Mouse (Mus musculus) frontal cortex, adult 2 months (tissue): Measurements from ENCODE around the gene Grid1. TPM values are rescaled to one million over a fixed set of nuclear protein-coding genes. Genes with fewer than 3 reads are reported as not detected.

ENCODE experiments used
- DNase-seq, 2 experiments: peaks; one replicate each; pipeline ENCODE4 v3.0.0; 2022; ENCODE audit warnings: low spot score in 1 of 2; ENCODE audit errors: extremely low spot score in 1 of 2
- polyA plus RNA-seq: library from polyadenylated mRNA; depleted of rRNA; stranded (reverse); fragments of >200 nt; gene quantifications from 2 replicates; pipeline ENCODE4 v1.2.3, GENCODE M21; 2012

Gene Grid1
- polyA plus RNA-seq, 1 experiment = 19.4 TPM

DNA sequence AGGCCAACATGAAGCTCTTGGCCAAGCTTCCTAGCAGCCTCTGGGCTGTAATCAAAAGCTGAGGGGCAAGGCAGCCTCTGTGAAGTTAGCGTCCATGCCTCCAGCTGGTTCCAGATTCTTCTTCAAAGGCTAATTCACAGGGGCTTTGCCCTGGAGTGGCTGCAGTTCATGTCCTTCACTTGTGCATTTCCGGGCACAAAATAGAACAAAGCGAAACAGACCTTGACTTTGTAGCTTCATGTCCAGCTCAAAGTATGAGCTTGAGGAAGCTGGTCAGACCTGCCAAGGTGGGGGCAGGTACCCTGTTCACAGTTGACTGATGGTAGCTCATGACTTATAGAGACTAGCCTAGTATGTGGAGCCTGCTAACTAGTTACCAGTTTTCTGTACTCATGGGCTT is 356.1 kb downstream of the Grid1 start:
- DNase-seq = no peak

DNA sequence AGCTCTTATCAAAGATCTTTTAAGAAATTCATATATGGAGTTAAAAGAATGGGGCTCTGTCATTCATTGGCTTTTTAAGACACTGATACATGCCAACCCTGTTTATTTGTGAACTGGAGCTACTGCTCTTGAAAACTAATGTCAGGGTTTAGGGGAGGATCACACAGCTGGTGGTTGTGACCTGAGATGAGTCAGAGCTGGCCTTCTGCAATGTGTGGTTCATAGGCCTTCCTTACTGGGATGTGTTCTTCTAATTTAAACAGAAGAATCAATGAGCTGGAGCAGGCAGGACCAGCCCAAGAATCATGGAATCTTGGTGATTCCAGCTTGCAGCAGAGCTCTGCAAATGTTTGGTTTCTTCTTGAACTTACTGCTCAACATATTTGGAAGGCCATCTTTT is 359.2 kb downstream of the Grid1 start:
- no peak for DNase-seq

DNA sequence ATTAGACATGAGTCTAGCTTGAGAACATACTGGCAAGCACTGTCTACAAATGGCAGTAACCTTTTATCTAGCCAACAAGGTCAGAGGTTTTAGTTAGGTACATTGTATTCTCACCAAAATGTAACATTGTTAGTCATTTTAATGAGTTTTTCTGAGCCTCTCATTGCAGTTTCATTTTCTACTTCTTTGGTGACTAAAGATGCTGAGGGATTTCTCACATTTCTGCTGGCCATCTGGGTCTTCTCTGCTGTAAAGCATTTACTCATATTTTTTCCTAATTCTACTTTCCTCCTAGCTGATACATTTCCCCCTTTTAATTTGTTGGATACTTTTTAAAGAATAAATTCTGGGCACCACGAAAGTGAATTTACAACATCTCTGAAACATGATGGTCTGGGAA is 365.5 kb downstream of the Grid1 start:
- peak in 1 of 2 experiments; percentile 44 for DNase-seq

DNA sequence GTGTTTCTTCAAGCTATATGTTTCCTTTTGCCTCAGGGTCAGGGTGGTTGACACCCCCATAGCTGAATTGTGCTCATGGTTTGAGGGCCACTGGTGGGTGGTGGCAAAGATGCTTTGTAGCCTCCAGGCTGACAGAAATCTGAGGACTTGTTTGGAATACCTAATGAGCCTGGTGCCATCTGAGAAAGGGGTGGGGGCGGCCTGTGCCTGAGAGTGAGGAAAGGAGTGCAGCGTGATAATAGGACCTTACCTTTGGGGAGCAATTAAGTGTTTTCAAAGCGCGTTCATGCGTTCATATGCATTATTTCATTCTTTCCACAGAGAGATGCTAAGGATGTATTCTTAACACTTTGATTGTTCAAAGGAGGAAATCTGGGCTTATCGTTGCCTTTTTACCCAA is 372.3 kb downstream of the Grid1 start:
- no peak for DNase-seq

DNA sequence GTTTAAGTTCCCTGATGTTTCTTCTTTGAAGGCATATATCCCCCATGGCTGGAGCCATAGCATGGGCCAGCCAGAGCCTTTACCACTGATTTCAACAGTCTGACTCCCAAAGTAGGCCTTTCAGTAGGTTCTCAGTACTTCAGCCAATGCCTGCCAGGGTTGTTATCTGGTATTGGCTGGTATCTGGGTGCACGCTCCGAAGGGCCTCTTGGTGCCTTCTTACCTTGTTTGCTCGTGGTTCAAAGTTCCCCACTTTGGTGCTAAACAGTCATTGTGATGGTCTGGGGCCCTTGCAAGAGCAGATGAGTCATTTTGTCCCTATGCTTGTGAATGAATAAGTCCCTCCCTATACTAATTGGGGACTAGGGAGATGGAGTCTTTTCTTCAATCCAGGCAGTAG is 377.5 kb downstream of the Grid1 start:
- DNase-seq = no peak

DNA sequence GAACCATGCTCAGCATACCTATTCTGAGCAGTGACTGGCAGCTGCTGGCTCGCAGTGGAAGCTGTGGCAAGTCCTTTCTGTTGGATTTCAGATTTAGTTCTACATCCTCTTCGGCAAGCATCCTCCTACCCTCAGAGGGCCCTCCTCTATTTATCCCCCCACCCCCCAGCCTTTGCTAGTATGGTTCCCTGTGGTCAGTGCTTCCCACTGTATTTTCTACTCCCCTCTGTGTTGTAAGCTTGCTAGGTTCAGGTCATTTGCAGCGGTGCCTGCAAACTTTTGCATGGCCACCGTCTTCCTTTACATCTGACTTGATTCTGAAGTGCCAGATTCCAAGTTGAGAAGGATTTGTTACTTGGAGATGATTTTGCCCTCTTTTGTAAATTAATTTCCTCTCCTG is 378.5 kb downstream of the Grid1 start:
- DNase-seq = no peak

DNA sequence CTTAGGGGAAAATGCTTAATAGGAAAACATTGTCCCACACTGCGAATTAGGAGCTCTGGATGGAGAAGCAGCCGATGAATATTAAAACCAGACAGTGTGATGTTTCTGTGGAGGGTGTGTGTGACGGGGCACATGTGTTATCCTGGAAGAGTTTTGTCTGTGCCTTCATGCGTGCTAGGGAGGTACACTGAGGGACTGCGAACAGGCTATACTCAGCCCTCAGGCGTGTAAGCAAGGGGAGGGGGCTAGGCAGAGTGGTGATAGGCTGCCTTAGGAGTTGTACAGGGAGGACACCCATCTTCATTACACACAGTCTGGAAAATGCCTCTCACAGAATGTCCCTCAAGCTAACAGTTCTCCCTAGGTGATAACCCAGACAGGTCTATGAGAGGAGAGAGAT is 379.0 kb downstream of the Grid1 start:
- no peak for DNase-seq

DNA sequence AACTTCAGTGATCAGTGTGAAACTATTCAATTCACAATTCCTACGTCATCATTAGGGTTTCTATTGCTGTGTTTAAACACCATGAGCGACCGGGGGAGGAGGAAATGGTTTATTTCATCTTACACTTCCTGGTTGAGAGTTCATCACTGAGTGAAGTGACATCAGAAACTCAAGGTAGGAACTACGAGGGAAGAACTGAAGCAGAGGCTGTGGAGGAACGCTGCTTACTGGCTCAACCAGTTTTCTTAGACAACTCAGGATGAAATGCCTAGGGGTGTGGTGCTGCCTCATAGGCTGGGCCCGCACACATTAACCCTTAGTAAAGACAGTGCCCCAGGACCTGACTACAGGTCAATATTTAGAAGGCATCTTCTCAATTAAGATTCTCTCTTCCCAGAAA is 389.5 kb downstream of the Grid1 start:
- DNase-seq = no peak

DNA sequence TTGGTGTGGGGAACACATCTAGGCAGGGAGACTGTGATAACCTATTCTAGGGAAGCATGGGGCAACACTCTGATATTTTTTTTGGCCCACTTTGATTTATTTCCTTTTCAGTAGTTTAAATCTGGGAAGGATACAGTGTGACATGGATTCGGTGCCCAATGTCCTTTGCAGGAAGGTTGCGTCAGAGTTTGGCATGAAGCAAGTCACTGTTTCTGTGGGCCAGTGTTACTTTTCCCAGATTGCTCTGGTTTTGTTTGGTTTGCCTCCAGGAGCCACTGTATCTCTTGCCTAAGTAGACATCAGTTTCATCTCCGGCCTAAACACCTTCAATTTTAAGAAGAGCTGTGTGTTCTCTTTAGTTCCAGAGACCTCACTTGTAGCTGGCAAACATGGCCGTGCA is 399.1 kb downstream of the Grid1 start:
- no peak for DNase-seq

DNA sequence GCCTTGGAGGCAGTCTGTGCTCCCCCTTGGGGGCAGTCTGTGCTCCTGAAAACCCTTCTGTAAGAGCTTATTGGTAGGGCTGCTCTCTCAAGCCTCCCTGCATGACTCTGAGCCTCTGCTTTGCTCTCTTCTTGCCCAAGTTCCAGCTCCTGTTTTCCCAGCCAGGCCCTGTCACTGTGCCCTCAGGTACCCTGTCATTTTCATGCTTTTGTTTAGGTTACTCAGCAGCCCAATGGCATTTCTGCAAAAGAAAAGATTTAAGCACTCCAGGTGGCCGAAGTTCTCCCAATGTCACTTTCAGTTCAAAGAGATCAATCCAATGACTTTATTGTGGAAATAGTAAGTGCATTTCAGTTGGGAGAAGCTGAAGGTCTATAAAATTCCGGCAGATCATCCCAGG is 402.3 kb downstream of the Grid1 start:
- DNase-seq = no peak

DNA sequence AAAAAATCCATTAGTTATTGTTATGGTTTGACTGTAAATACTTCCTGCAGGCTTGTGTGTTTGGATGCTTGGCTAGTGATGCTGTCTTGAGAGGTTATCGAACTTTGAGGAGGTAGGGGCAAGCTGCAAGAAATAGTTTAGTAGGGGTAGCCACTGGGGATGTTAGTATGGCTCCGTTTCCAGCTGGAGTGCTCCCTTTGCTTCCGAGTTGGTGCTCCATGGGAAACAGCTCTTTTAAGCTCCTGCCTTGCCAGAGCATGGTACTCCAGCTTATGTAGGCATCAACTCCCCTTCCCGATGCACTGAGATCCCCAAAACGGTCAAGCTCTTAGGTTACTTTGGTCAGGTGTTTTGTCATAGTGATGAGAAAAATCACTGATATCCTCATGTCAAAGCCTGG is 407.7 kb downstream of the Grid1 start:
- DNase-seq = no peak

DNA sequence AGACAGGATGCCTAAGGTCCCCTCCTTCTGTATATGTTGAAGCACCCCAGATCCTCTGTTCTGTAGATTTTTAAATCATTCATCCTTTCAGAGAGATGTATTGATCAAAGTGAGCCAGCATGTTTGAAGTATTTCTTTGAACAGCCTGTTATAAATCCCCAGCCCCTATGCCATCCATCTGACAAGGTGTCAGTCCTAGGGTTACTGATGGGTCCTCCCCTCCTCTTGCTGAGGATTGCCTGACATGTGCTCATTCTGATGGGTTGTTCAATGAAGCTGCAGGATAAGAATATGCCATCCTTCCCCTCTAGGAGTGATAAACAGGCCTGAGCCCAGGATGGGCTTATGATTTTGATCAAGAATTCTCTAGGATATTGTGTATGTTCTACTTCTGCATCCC is 411.5 kb downstream of the Grid1 start:
- DNase-seq = no peak

DNA sequence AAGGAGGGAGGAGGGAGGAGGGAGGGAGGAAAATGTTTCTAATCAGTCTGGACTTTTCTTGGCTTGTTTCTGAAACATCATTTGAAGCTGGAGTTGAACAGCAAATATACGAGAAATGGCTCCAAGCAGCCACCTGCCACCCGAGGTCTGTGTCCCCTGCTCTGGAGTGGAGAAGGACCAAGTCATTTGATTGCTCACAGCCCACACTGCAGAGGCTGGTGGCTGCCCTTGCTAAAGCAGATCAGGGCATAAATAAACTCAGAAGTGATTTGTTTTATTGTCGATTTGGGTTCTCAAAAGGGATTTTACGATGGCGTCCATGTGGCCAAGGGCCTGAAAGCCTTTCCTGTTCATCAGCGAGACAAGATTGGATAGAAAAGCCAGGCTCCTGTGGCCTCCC is 423.0 kb downstream of the Grid1 start:
- no peak for DNase-seq

DNA sequence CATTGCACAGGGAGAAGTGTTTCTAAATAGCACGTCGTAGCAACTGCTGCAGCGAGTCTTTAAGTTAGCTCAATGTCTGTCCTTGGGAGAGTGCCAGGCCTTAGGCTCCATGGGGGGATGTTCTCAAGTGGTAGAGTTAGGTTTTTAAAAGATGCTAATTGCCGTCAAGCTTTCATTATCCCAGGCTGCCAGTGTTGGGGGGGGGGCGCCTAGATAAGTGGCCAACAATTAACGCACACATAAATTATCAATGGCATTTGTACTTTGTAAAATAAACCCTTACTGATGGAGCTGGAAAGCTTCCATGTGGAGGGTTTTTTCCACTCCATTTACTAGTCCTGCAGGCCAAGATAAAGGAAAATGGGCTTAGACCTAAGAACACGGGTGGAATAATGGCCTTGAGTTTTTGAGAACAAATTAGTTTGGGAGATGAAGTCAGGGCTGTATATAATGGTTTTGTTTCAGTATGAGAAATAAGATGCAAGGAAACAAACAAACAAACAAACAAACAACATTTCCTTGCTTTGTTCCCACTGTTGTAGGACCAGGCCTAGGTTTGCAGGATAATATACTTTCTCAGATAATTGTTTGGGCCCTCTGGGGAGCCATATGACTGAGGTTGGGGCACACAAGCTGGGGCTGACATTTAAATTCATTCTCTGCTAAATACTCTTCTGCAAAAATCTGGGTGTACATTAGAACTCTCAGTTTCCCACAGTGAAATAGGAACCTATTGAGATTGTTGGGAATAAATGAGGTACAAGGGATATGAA is 425.1 kb downstream of the Grid1 start:
- no peak for DNase-seq

DNA sequence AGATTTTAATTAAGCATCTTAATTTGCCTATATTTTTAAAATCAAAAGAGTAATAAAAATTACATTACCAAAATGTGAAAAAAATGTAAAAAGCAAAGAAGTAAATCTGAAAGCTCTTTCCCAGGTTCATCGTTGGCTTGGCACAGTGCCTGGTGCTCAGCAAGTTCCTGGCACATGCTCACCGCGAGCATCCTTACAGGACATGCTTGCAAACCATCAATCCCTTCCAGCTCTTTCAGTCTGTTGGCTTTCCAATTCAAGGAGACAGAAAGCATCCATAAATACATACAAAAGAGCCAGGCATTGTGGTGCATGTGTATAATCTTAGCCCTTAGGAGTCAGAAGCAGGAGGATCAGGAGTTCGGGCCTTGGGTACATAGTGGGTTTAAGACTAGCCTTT is 430.5 kb downstream of the Grid1 start:
- peak in 1 of 2 experiments; percentile 11 for DNase-seq

DNA sequence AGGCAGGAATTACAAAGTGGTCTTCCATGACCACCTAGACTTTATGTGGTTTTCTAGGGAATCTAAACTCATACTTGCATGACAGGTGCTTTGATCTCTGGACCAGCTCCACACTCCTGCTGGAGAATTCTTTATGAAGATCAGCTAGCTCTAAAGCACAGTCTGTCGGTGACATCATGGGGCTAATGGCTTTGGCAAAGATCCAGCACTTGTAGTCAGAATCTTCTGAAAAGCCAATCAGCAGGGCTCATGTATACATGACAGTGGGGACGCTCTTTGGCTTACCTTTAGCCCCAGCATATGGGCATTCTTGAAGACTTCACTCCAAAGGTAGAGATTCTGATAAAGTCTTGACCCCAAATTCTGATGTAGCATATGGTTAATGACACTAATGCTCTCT is 434.6 kb downstream of the Grid1 start:
- DNase-seq = no peak

DNA sequence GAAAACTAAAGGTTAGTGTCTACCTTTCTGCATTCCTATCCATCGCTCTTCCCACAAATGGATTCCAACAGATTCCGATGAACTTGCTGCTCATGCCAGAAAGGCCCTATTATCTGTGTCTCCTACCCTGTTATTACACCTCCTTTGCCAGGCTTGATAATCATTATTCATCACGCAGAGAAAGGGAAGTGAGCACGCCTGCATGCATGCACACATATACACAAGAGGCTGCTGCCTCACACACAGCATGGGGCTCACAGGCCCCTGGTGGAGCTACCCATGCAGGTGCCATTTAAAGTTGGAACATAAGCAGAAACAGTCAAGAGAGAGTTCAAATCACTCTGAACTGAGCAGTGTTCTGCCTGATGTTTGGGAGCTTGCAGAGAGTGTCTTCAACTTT is 450.4 kb downstream of the Grid1 start:
- DNase-seq = no peak

DNA sequence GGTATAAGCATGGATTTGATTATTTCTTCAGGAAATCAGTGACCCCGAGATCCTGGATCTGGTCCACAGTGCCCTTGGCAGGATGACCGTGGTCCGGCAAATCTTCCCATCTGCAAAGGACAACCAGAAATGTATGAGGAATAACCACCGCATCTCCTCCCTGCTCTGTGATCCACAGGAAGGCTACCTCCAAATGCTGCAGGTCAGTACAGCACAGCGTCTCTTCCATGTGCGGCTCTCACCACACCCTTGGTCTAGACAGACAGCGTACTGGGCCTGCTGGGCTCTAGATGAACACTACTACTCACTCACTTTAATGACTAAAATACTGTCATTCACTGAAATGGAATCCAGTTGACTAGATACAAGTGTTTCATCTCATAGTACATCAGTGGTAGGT is 489.3 kb downstream of the Grid1 start:
- no peak for DNase-seq

DNA sequence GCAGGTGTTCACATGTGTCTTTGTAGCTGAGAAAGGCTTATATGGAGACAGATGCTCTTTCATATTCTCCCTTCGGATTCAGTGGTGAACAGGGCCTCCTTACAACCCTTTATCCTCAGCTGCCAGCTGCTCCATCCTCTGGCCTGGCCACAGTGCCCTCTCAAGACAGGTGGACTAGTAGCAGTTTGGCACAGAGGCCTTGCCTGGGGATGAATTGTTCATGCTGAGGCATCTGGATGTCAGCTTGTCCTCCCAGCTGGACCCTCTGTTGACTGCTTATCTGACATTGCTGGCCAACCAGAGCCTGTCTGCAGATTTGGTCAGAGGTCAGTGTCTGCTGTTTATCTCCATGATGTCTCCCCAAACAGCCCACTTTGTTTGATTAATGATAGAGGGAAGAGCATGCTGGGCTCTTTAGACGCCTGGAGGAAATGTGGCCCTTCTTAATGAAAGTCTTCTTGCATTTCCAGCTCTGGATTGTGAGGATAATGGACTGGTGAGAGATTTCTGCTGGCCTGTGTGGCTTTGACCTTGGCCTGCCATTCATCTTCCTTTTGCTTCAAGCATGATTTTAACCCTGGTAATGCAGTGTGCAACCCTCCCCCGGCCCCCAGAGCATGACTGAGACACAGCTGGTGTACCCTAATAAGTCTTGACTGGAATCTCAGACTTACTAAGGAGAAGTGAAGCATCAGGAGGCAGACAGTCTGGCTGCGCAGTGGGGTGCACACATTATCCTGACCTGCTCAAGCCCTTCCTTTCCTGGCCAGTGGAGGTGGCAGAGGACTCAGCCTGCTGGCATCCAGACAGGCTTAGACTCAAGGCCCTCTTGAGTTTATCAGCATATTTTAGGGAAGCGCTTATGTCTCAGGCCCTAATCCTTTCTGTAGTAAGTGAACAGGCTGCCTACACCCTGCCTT is 493.7 kb downstream of the Grid1 start:
- no peak for DNase-seq

DNA sequence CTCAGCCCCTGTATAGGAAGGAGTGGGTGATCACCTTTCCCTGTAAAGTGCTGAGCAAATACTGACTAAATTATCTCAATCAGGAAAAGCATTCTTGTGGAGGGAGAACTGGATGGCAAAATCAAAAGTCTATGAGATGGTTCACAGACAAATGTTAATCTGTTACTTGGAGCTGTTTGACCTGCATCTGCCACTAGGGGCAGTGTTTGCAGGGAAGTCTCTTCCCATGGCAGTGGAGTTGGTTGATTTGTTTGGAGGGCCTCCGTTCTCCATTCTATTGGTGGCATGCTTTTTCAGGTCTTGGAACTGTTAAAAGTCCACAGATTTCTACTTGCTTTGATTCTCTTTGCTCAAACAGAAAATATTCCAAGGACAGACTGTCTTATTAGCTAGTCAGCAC is 506.4 kb downstream of the Grid1 start:
- DNase-seq = peak in 1 of 2 experiments; percentile 18

DNA sequence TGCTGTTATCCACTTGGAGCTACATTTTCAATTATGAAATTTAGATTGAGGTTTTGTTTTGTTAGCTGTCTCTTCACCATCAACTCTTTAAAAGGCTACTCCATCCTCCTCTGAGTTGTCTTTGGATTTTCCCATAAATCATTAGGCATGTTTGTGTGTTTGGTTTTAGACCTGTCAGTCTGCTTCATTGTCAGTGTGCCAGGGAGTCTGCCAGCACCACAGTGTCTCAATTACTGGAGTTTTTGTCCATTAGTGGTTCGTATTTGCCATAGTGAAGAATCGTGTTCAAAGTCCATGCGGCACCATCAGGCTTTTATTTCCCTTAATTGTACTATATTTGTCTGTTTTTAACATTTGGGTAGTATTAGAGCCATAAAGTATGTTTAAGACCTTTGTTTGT is 516.7 kb downstream of the Grid1 start:
- no peak for DNase-seq

DNA sequence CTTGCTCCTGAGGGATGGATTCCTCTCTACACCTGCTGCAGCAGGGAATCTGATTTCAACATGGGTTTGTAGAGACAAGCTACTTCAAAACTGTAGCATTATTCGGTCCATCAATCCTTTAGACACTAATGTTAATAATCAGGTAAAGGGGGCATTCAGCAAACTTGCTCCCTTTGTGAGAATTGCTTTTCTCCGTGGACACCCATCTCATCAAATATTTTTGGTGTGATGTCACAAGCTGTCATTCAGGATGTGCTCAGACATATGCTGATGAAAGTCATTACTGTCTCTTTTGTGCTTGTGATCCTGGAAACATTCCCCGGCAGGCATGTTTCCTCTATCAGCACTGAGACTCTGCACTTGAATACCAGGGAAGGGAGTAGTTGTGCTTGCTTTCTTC is 536.1 kb downstream of the Grid1 start:
- no peak for DNase-seq
